Mouse (Mus musculus): ENCODE results near the gene Rab37. TPM values are rescaled to one million over a fixed set of nuclear protein-coding genes. Genes with fewer than 3 reads are reported as not detected.

Rab37 gene
- 1 to 10 TPM; 2.3 to 2.7 TPM for total RNA-seq (2021)

DNA sequence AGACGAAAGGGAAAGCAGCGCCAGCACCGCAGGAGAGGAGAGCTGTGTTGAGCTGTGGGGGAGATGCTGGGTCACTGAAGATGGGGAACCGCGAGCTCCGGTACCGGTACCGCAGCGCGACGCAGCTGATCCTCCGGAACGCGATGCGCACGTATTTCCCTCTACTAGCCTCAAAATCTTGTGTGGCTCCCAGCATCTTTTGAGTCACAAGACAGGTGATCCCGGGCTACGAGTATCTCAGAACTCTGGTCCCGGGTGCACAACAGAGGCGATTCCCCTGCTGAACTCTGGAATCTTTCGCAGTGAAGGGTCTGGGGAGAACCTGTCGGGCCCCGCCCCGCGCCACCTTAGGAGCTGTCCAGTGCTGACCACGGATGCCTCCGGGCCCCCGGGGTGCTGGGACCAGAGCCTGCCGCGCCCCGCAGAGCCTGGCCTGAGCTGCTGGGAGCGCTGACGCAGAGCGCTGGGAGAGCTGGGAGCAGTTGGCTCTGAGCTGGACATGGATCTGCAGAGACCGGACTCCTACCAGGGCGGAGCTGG, at the start of gene Rab37:
Rab37 (plus strand) TSS at position 70 of the 540 bp plus-strand sequence.
- DNase-seq, result no peak

DNA sequence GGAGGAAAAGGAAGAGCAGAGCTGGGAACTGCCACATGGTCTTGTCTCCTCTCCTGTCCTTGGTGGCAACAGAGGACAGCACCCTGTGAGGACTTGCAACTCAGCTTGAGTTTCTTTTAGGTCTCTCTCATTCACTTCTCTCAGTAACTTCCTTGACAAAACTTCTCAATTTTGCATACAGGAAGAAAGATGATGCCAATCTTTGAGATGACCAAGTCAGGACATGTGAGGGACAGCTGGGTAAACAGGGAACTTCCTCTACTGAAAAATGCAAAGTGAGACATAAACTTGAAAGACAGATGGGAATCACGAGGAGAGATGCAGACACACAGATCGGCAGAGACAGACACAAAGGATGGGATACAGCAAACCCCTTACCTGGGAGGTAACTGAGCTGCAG, 43.0 kb upstream of the Rab37 start, which contains the start of gene Cd300ld3:
Cd300ld3 (minus strand) TSS at position 151 of the 400 bp plus-strand sequence.
- no peak for DNase-seq

DNA sequence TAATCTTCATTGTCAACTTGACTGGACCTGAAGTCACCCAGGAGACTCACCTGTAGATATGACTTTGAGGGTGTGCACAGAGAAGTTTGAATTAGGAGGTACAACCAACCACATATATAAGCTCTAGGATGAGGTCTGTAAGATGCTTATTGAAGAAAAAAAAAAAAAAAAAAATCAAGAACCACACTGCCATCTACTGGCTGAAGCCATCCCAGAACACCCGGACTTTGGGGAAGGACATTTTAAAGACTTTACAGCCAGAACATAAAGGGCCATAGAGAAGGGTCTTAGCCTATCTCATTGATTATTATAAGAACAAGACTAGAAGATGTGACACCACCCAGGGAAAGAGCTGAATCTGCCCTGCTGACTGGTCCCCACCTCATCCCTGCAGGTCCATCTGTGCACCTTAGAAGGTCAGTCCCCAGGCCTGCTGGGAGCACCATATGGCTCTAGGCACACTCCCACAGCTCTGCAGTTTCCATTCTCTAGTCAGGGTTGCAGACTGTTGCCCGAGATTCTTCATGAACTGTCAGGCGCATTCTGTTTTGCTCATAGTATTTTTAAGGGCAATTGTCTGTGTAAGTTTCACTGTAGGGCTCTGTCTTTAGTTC, 41.8 kb upstream of the Rab37 start:
- no peak for DNase-seq

DNA sequence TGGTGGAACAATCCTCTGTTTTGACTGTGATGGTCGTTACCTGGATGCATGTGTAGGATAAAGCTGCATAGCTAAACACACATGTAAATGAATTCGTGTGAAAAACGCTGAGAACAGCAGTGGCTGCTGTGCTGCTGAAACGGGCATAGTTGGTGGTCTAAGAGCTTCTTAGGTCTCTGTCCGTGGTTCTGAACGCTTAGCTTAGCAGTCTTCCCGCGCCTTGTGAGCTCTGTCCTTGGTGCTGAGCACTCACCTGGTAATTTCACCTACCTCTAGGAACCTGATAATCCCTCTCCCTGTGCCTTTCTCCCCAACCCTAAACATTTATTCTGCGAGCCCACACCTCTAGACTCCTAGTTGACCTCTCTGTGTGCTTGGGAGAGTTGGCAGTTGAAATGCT, 39.0 kb upstream of the Rab37 start:
- DNase-seq, result no peak

DNA sequence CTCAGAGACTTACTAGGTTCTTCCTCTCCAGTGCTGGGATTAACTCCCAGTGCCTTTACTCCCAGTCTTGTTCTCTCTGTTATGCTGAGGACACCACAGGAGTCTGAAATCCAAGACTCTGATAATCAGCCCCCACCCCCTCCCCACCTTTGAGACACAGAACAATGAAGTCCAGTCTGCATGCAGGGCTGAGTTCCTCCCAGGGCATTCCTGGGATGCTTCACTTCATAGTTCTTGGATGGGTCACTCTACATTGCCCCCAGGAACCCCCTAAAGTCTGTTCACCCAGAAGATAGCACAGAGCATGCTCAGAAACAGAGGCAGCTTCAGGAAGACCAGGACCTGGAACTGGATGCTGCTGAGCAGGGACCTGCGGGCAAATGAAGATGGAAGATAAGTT, 38.2 kb upstream of the Rab37 start:
- no peak for DNase-seq

DNA sequence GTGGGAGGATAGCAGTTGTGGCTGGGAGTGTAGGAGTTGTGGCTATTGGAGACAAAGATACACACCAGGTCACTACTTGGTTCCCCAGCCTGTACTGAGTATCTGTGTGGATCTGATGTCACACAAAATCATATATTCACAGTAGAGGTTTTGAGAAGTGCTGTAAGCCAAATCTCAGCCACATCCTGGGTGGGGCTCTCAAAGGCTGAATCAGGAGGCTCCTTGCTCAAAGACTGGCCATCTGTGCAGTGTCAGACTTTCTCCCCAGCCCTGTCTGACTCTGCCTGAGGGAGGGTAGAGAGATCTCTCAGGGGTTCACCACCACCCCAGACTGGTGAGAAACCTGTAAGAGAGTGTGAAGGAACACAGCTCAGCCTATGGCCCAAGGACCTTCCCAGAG, 36.7 kb upstream of the Rab37 start:
- no peak for DNase-seq

DNA sequence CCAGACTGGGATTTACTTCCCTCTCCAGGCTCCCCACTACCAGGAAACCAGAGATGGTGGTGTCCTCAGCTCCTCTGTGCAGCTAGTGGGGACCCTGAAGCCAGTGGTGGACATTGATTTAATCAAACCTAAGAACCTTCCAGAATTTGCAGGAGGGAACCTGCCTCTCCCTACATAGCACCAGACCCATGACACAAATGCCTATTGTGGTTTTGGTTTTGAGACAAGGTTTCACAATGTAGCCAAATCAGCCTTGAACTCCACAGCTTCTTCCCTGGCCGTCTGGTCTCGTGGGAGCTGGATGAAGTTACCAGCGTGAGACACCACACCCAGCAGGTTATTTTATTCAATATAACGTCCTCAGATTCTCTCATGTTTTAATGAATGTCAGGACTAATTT, 32.5 kb upstream of the Rab37 start:
- DNase-seq, result no peak

DNA sequence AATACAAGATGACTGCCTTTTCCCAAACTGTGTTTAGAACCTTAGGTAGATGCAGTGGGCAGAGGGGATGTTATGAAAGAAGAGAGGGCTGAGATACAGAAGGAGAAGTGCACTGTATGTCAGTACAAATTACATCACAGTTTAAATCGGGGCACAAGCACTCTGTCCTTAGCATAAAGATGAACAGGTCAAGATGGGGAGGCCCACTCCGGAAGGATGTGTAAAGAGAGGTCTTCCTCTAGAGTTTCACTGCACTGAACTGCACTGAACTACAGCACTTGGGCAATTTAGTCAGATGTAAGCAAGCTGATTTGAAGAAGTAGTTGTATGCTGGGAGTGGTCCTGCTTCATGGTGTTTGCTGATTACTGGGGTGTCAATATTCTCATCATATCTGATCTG, 31.4 kb upstream of the Rab37 start:
- no peak for DNase-seq

DNA sequence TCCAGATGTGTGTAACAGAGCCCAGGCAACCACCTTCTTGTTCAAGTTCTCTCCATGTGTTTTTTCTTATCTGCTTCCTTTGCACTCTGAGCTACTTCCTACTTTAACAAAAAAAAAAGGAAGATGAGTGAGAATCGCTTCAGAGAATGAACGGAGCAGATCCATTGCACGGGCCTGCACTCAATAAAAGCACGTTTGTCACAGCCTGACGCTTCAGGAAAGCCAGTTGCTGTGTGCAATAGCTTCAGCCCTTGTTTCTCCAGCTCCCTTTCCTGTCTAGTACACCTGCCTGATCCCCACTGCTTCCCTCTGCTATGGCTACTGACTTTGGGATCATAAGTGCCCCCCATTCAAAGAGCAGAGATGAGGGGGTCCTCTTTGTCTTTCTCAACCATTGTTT, 29.2 kb upstream of the Rab37 start, which contains the start of gene Cd300e:
Cd300e (minus strand) TSS at position 101 of the 400 bp plus-strand sequence.
- no peak for DNase-seq

DNA sequence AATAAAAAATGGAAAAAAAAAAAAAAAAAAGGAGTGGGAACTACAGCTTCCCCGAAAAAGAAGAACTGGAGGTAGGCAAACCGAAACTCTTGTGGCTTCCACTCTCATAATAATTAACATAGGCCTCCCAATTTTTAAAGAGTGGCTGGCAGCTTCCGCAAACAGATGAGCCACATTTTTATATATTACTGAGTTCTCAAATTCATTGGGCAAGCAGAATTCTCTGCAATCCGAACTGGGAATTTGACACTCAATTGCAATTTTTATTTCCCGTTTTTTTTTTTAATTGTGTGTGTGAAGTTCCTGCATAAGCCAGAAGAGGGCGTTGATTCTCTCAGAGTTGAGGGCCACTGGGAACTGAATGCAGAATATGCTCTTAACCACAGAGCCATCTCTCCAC, 24.5 kb upstream of the Rab37 start:
- no peak for DNase-seq

DNA sequence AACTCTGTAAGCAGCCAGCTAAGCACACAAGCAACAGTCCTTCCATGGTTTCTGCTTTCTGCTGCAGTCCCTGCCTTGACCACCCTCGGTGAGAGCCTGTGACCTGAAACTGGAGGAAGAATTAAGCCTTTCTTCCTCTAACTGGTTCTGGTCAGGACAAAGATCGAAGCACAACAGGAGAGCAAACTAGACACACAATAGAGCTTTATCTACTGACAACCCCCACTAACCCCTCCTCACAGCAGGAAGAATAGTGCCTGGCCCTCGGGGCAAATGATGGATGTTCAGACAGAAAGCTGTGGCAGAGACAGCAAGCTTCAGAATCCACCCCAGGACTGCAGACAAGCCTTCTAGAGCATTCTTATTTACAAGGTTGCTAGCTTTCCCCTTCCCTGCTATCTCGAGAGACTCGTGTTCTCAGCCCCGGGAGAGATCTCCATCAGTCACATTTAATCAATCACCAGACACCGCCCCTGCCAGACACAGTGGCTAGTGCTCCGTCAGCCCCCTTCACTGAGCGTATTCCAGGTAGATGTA, 20.1 kb upstream of the Rab37 start:
- DNase-seq, result no peak

DNA sequence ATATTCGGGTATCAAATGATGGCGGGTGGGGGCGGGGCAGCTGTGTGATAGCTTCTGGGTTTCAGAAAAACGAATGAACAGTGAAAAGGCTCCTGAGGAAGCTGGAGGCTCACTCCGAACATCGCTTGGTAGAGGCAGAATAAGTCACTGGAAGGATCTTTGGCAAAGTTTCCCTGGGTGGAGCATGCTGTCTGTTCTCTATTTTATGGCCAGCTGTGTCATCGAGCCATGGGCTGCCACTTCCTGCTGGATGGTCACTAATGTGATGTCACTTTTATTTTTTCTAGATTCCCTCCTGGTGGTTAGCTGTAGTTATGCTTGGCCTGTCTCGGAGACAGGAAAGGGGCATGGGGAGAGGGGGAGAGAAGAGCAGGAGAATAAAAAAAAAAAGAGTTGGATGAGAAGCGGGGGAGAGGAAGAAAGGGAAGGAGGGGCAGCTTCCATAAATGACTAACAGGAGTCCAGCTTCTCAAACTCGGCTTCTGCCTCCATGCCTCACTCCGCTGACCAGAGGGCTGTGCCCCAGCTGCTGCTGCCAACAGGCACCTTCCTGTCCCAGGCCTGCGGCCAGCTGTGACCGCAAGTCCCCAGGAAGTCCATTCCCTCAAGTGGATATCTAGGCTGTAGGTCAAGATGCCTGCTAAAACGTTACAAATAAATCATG, 19.5 kb upstream of the Rab37 start:
- no peak for DNase-seq

DNA sequence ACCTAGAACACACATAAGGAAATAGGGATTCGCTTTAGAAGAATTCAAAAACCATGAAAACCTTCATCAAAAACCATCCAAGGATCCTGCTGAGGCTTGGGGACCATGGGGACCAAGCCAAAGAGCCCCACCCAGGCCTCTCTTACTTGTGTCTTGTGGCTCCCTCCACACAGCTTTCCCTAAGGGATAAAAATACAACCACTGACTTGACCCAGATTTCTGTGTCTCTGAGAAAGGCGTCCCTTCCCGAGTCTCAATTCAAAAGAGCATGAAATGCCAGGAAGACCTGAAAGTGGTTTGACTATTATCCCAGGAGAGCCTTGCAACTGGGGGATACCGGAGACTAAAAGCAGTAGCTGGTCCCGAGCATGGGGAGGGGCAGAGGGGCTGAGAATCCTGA, 18.2 kb upstream of the Rab37 start:
- no peak for DNase-seq

DNA sequence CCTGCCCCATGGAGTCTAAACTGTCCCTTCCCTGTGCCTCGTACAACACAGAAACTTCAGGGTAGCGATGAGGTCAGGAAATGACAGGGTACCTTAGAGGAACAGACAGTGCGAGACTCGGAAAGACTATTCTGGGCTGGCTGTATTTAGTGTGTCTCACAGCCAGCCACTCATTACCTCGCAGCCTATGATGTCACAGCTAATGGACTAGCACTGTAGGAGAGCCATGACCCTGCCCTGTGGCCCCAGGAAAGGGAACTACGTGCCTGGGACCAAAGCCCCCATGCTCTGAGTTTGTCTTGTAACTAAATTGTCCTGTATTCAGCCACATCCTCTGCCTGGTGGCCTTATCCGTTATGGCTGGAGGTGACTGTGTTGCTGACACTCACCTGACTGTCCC, 15.8 kb upstream of the Rab37 start:
- DNase-seq, result no peak

DNA sequence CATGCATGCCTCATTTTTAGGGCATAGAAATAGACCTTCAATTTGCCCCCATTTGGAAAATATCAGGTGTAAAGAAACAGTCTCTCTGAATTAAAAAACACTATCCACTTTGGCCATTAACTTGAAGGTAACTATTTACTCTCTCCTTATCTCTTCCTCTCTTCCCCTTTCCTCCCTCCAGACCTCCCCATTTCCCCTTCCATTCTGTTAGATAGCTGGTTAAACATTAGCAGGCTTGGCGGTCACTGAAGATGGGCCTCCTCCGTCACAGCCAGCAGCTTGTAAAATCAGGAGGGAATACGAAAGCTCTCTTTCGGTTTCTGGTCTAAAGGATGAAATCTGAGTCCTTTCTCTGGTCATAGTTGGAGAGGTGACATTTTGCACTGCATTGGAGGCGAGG, 15.4 kb upstream of the Rab37 start:
- DNase-seq, result no peak

DNA sequence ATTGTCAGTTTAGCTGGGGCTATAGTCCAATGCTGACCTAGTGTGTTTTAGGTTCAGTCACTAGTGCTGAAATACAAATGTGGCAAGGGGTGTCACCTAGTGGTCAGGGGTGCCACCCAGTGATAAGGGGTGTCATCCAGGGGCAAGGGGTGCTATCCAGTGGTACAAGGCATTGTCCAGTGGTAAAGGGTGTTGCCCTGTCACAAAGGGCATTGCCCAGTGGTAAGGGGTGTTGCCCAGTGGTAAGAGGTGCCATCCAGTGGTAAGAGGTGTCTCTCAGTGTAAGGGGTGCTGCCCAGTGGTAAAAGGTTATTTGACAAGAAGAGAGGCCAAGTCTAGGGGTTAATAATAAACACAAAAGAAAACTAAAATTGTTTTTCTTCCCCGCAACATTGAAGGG, 13.8 kb upstream of the Rab37 start:
- DNase-seq, result no peak

DNA sequence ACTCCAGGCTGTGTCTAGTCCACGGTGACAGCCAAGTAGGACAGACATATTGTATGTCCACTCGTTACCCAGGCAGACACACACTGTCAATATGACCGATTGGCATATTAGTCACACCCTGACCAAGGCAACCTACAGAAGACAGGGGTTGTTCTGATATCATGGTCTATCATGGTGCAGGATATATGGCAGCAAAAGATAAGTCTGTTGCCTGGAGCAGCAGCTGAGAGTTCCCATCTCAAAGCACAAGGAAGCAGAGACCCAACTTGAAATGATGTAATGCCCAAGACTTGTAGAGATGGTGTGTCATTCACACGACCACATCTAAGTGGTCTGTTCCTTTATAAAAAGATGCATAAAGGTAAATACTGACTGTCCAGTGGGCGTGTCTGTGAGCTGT, 12.6 kb upstream of the Rab37 start:
- no peak for DNase-seq

DNA sequence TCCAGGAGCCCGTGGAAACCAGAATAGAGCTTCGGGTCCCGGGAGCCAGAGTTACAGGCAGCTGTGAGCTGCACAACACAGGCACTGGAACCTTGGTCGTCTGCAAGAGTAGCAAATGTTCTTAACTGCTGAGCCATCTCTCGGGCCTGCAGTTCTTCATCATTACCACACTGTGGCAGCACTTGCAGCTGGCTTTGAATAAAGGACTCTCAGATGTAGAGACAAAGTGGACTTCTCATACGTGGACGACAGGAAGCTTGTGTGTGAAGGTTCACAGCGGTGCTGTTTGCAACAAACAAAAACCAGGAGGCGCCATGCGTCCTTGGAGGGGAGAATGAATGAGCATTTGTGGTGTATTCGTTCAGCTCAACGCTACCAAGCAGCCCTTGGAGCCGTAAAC, 10.3 kb upstream of the Rab37 start:
- DNase-seq, result peak in 1 of 2 experiments; percentile 41

DNA sequence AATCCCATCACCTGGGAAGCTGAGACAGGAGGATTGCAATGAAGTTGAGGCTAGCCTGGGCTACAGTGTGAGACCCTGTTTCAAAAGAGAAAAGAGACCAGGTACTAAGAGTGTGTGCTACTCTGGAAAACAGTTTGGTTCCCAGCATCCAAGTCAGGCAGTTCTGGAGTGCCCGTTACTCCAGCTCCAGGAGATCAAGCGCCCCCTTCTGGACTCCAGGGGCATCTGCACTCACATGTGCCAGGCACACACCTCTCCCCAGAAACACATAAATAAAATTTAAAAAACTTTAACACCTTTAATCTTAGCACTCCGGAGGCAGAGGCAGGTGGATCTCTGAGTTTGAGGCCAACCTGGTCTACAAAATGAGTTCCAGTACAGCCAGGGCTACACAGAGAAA, 9.9 kb upstream of the Rab37 start:
- DNase-seq, result no peak

DNA sequence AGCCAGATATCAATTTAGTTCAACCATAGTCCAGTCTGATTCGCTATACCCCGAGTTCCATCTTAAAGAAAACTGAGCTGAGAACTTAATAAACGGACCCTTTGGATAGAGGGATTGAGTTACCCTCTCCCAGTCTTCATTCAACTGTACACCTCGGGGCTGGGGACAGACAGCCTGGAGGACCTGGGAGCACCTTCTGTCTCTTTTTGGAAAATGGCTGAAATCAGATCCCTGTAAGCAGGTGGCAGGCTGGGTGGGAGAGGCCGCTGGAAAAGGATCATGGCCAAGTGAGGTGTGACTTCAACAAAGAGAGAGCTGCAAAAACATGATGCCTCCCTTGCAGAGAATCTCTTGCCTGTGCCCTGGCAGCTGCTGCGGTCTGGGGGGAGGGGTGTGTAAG, 9.0 kb upstream of the Rab37 start:
- DNase-seq, result no peak

DNA sequence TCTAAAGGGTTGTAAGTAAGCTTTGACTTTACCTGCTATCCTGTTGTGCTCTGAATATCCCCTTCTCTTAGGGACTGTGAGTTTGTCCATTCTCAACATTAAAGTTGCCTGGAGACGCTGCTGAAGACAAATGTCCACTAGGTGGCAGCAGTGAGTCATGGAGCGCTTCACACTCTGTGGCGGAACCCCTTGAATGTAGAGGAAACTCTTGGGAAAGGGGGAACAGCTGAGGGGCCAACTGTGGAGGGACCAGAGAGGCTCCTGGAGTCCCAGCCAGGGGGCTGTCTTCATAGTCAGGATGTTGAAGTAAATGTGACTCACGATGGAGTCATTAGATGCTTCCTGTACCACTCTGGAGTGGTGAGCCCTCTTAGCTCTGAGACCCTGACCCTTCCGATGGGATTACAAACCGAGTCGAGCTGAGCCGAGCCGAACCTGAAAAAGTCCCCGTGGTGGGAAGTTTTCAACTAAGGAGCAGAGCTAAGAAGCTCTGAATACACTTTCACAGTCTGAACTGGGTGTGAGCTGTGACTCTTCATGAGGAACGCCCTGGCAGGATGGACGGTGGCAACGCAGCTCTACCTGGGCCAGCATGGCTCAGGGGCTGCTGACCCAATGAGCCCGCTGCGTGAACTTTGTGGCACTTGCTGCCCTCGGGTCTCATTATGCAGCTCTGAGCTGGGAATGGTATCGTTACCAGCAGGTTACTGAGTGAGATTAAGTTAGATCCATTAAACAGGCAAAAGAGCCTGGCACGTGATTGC, 7.7 kb upstream of the Rab37 start:
- DNase-seq, result peak; percentile 49 to 66

DNA sequence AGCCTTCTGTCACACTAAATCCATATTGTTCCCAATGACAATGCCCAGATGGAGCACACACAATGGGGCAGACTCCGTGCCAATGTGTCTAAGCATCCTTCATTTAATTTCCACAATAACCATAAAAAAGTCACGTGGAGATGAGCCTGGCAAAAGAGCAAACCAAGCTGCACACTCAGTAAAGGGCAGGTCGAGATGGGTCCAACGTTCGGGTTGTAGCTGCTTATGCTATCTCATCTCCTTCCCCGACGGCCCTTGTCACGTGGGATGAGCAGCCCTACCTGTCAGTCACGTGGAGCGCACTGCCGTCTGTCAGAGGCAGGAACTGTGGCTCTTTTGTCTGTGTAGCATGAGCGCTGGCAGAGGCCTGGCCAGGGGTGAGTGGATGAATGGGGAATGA, 6.6 kb upstream of the Rab37 start:
- DNase-seq, result no peak

DNA sequence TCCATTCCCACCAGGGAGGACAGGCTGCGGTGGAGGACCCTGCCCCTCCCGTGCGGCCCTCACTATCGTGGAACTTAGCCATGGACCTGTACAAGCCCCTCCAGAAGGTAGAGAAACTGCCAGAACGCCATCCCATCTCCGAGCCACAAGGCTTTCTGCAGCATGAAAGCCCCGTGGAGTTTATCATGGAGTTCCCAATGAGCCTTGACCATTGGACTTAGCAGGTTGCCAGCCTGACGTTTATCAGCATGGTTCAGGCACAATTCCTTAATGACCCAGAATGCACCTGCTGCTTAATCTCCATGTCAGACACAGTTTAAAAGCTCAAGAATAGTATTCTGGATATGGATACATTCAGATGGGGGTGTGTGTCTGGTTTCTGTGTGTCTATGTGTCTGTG, 6.2 kb upstream of the Rab37 start:
- DNase-seq, result no peak
